Mouse (Mus musculus): ENCODE data around the gene Tespa1. TPM values are rescaled to one million over a fixed set of nuclear protein-coding genes. Genes with fewer than 3 reads are reported as not detected.
"Not testable (repeated sequence)": the region's sequence is repeated elsewhere in the genome, so short reads cannot be mapped to it uniquely, and the experiment has no call there.

Gene Tespa1
- polyA plus RNA-seq, 1 experiment from 2014 or later: 0.82 TPM

- not testable (repeated sequence) for H3K27me3 ChIP-seq (ENCODE audit: control insufficient read depth, insufficient read depth, low read depth, low read length); H3K4me3 ChIP-seq (ENCODE audit: low read length); H3K9me3 ChIP-seq (ENCODE audit: control insufficient read depth, low read length); H3K9ac ChIP-seq (ENCODE audit: low read length); ATAC-seq (ENCODE audit: low read depth); H3K27ac ChIP-seq (ENCODE audit: low read length); H3K36me3 ChIP-seq (ENCODE audit: control insufficient read depth, insufficient read depth, low read length); H3K4me1 ChIP-seq (replicated peaks; ENCODE audit: control insufficient read depth, insufficient read depth, low read length); H3K4me2 ChIP-seq (ENCODE audit: low read depth, low read length)
- 63% methylated on average over 3 of the region's 5 CpGs for WGBS
Measured at GRCm38 (mm10) chr10:130304138-130304537, 18.5 kb upstream of the Tespa1 start.

GRCm38 (mm10) chr10:130311534-130312227 lies 11.0 kb upstream of the Tespa1 start:
- ATAC-seq (ENCODE audit: low read depth): no peak
- Histone ChIP-seq H3K4me1 (replicated peaks; ENCODE audit: control insufficient read depth, insufficient read depth, low read length) (no peaks in the 10 kb centered on the region), H3K4me2 (ENCODE audit: low read depth, low read length) (no peak overlapping the region), H3K36me3 (ENCODE audit: control insufficient read depth, insufficient read depth, low read length) (no peaks in the 10 kb centered on the region), H3K27me3 (ENCODE audit: control insufficient read depth, insufficient read depth, low read depth, low read length) (no peaks in the 10 kb centered on the region), H3K9ac (ENCODE audit: low read length) (no peak overlapping the region), H3K27ac (ENCODE audit: low read length) (no peak overlapping the region), H3K4me3 (ENCODE audit: low read length) (no peak overlapping the region), H3K9me3 (ENCODE audit: control insufficient read depth, low read length) (no peaks in the 10 kb centered on the region)
- 70% methylated on average over 2 of the region's 2 CpGs for WGBS

- H3K9ac ChIP-seq (ENCODE audit: low read length): no peak overlapping the region
- WGBS: 50% methylated on average over 1 of the region's 1 CpGs
- H3K27me3 ChIP-seq (ENCODE audit: control insufficient read depth, insufficient read depth, low read depth, low read length): no peaks in the 10 kb centered on the region
- no peaks in the 10 kb centered on the region for H3K4me1 ChIP-seq (replicated peaks; ENCODE audit: control insufficient read depth, insufficient read depth, low read length)
- no peak for ATAC-seq (ENCODE audit: low read depth)
- H3K36me3 ChIP-seq (ENCODE audit: control insufficient read depth, insufficient read depth, low read length): no peaks in the 10 kb centered on the region
- H3K27ac ChIP-seq (ENCODE audit: low read length): no peak overlapping the region
- H3K4me3 ChIP-seq (ENCODE audit: low read length): no peak overlapping the region
- H3K4me2 ChIP-seq (ENCODE audit: low read depth, low read length): no peak overlapping the region
- H3K9me3 ChIP-seq (ENCODE audit: control insufficient read depth, low read length): no peaks in the 10 kb centered on the region
Measured at GRCm38 (mm10) chr10:130313531-130313930, 9.1 kb upstream of the Tespa1 start.

GRCm38 (mm10) chr10:130314110-130314829 lies 8.4 kb upstream of the Tespa1 start:
- WGBS: 53% methylated on average over 2 of the region's 2 CpGs
- ATAC-seq (ENCODE audit: low read depth): peak; percentile 68; the same call in 1 of the 2 replicates

GRCm38 (mm10) chr10:130315846-130316245 lies 6.8 kb upstream of the Tespa1 start:
- no peaks in the 10 kb centered on the region for H3K36me3 ChIP-seq (ENCODE audit: control insufficient read depth, insufficient read depth, low read length)
- H3K27me3 ChIP-seq (ENCODE audit: control insufficient read depth, insufficient read depth, low read depth, low read length): no peaks in the 10 kb centered on the region
- H3K27ac ChIP-seq (ENCODE audit: low read length): no peak overlapping the region
- H3K4me3 ChIP-seq (ENCODE audit: low read length): no peak overlapping the region
- H3K9ac ChIP-seq (ENCODE audit: low read length): no peak overlapping the region
- no peaks in the 10 kb centered on the region for H3K4me1 ChIP-seq (replicated peaks; ENCODE audit: control insufficient read depth, insufficient read depth, low read length)
- no peak overlapping the region for H3K4me2 ChIP-seq (ENCODE audit: low read depth, low read length)
- no peaks in the 10 kb centered on the region for H3K9me3 ChIP-seq (ENCODE audit: control insufficient read depth, low read length)
- ATAC-seq (ENCODE audit: low read depth): no peak

More at GRCm38 (mm10) chr10:130314110-130314829, 8.4 kb upstream of the Tespa1 start:
- no peak overlapping the region for H3K4me2 ChIP-seq (ENCODE audit: low read depth, low read length)
- no peak overlapping the region for H3K27ac ChIP-seq (ENCODE audit: low read length)
- no peak overlapping the region for H3K4me3 ChIP-seq (ENCODE audit: low read length)
- H3K9ac ChIP-seq (ENCODE audit: low read length): no peak overlapping the region
- no peaks in the 10 kb centered on the region for H3K36me3 ChIP-seq (ENCODE audit: control insufficient read depth, insufficient read depth, low read length)
- H3K9me3 ChIP-seq (ENCODE audit: control insufficient read depth, low read length): no peaks in the 10 kb centered on the region
- no peaks in the 10 kb centered on the region for H3K27me3 ChIP-seq (ENCODE audit: control insufficient read depth, insufficient read depth, low read depth, low read length)
- H3K4me1 ChIP-seq (replicated peaks; ENCODE audit: control insufficient read depth, insufficient read depth, low read length): no peaks in the 10 kb centered on the region

- ATAC-seq (ENCODE audit: low read depth): no peak
- Histone ChIP-seq H3K36me3 (ENCODE audit: control insufficient read depth, insufficient read depth, low read length) (no peaks in the 10 kb centered on the region), H3K9ac (ENCODE audit: low read length) (no peak overlapping the region), H3K4me3 (ENCODE audit: low read length) (no peak overlapping the region), H3K9me3 (ENCODE audit: control insufficient read depth, low read length) (no peaks in the 10 kb centered on the region), H3K27me3 (ENCODE audit: control insufficient read depth, insufficient read depth, low read depth, low read length) (no peaks in the 10 kb centered on the region), H3K27ac (ENCODE audit: low read length) (no peak overlapping the region), H3K4me1 (replicated peaks; ENCODE audit: control insufficient read depth, insufficient read depth, low read length) (no peaks in the 10 kb centered on the region), H3K4me2 (ENCODE audit: low read depth, low read length) (no peak overlapping the region)
- 66% methylated on average over 4 of the region's 4 CpGs for WGBS
Measured at GRCm38 (mm10) chr10:130318720-130319119, 4.0 kb upstream of the Tespa1 start.

- WGBS: 78% methylated on average over 2 of the region's 2 CpGs
- H3K4me2 ChIP-seq (ENCODE audit: low read depth, low read length): no peak overlapping the region
- no peaks in the 10 kb centered on the region for H3K4me1 ChIP-seq (replicated peaks; ENCODE audit: control insufficient read depth, insufficient read depth, low read length)
- H3K27me3 ChIP-seq (ENCODE audit: control insufficient read depth, insufficient read depth, low read depth, low read length): no peaks in the 10 kb centered on the region
- no peak overlapping the region for H3K27ac ChIP-seq (ENCODE audit: low read length)
- H3K36me3 ChIP-seq (ENCODE audit: control insufficient read depth, insufficient read depth, low read length): no peaks in the 10 kb centered on the region
- no peak overlapping the region for H3K9ac ChIP-seq (ENCODE audit: low read length)
- H3K9me3 ChIP-seq (ENCODE audit: control insufficient read depth, low read length): no peaks in the 10 kb centered on the region
- no peak for ATAC-seq (ENCODE audit: low read depth)
- no peak overlapping the region for H3K4me3 ChIP-seq (ENCODE audit: low read length)
Measured at GRCm38 (mm10) chr10:130320715-130321114, 2.0 kb upstream of the Tespa1 start.

- no peak overlapping the region for H3K4me3 ChIP-seq (ENCODE audit: low read length)
- H3K36me3 ChIP-seq (ENCODE audit: control insufficient read depth, insufficient read depth, low read length): no peaks in the 10 kb centered on the region
- no peaks in the 10 kb centered on the region for H3K27me3 ChIP-seq (ENCODE audit: control insufficient read depth, insufficient read depth, low read depth, low read length)
- H3K9ac ChIP-seq (ENCODE audit: low read length): no peak overlapping the region
- no peak overlapping the region for H3K27ac ChIP-seq (ENCODE audit: low read length)
- no peaks in the 10 kb centered on the region for H3K9me3 ChIP-seq (ENCODE audit: control insufficient read depth, low read length)
- no peaks in the 10 kb centered on the region for H3K4me1 ChIP-seq (replicated peaks; ENCODE audit: control insufficient read depth, insufficient read depth, low read length)
- no peak overlapping the region for H3K4me2 ChIP-seq (ENCODE audit: low read depth, low read length)
- no peak for ATAC-seq (ENCODE audit: low read depth)
Measured at GRCm38 (mm10) chr10:130322062-130322461, 608 bp upstream of the Tespa1 start.

- ATAC-seq (ENCODE audit: low read depth): no peak
- no peaks in the 10 kb centered on the region for H3K36me3 ChIP-seq (ENCODE audit: control insufficient read depth, insufficient read depth, low read length)
- 79% methylated on average over 4 of the region's 4 CpGs for WGBS
Measured at GRCm38 (mm10) chr10:130324243-130324642, 1.6 kb downstream of the Tespa1 start.

More at GRCm38 (mm10) chr10:130324243-130324642, 1.6 kb downstream of the Tespa1 start:
- H3K27me3 ChIP-seq (ENCODE audit: control insufficient read depth, insufficient read depth, low read depth, low read length): no peaks in the 10 kb centered on the region
- no peaks in the 10 kb centered on the region for H3K4me1 ChIP-seq (replicated peaks; ENCODE audit: control insufficient read depth, insufficient read depth, low read length)
- H3K27ac ChIP-seq (ENCODE audit: low read length): no peak overlapping the region
- no peak overlapping the region for H3K4me3 ChIP-seq (ENCODE audit: low read length)
- no peaks in the 10 kb centered on the region for H3K9me3 ChIP-seq (ENCODE audit: control insufficient read depth, low read length)
- H3K4me2 ChIP-seq (ENCODE audit: low read depth, low read length): no peak overlapping the region
- no peak overlapping the region for H3K9ac ChIP-seq (ENCODE audit: low read length)
